Mouse (Mus musculus) hindbrain, embryonic 14.5 days (tissue): ENCODE data around the gene Zfand6. TPM values are rescaled to one million over a fixed set of nuclear protein-coding genes. Genes with fewer than 3 reads are reported as not detected.

Experiments
- ATAC-seq: fragments of 200-750 bp; cut with Nextera tagmentation; 2 replicates; pipeline ENCODE4 v1.8.0; 2017; ENCODE audit warnings: moderate number of reproducible peaks, mild to moderate bottlenecking, moderate TSS enrichment, moderate library complexity; ENCODE audit not compliant: low FRiP score
- DNase-seq: peaks from one replicate; pipeline ENCODE4 v3.0.0-alpha.2; 2015; ENCODE audit warnings: low spot score
- H3K27ac ChIP-seq: fragments of 300-500 bp; sonication (generic); 2 replicates; pipeline ENCODE4 v1.5.1; 2014; ENCODE audit warnings: mild to moderate bottlenecking, moderate library complexity
- H3K27me3 ChIP-seq: fragments of 300-500 bp; sonication (generic); 2 replicates; pipeline ENCODE4 v1.6.1; 2014; ENCODE audit warnings: mild to moderate bottlenecking, low read length, mixed read lengths; ENCODE audit not compliant: control insufficient read depth, insufficient read depth
- H3K36me3 ChIP-seq: fragments of 300-500 bp; sonication (generic); replicated peaks from 2 replicates; pipeline ENCODE4 v1.6.1; 2014; ENCODE audit not compliant: control insufficient read depth, insufficient read depth
- H3K4me1 ChIP-seq: fragments of 300-500 bp; sonication (generic); replicated peaks from 2 replicates; pipeline ENCODE4 v1.6.1; 2014; ENCODE audit warnings: antibody characterized with exemption, low read length, mixed read lengths; ENCODE audit not compliant: control insufficient read depth, insufficient read depth
- H3K4me2 ChIP-seq: fragments of 300-500 bp; sonication (generic); replicated peaks from 2 replicates; pipeline ENCODE4 v1.6.1; 2014; ENCODE audit warnings: mild to moderate bottlenecking, moderate library complexity
- H3K4me3 ChIP-seq: fragments of 300-500 bp; sonication (generic); replicated peaks from 2 replicates; pipeline ENCODE4 v1.5.1; 2014; ENCODE audit warnings: mild to moderate bottlenecking, low read length
- H3K9ac ChIP-seq: fragments of 300-500 bp; sonication (generic); 2 replicates; pipeline ENCODE4 v1.6.1; 2014
- H3K9me3 ChIP-seq: fragments of 300-500 bp; sonication (generic); 2 replicates; pipeline ENCODE4 v1.6.1; 2016; ENCODE audit warnings: low read length; ENCODE audit not compliant: control insufficient read depth
- WGBS: fragments of 180-500 bp; shearing (Covaris S2); extraction: QIAGEN DNeasy Blood & Tissue Kit; methylation state at CpG from one replicate; pipeline ENCODE4 v1.1.7; 2014; 5-methylcytosine and 5-hydroxymethylcytosine counted together
- polyA plus RNA-seq: library from polyadenylated mRNA; unstranded; fragments of >200 nt; fragmentation: Nextera tagmentation; extraction: Ambion mirVana; gene quantifications from 2 replicates; pipeline ENCODE4 v1.2.1, GENCODE M21; 2014

The Zfand6 gene
- polyA plus RNA-seq, 1 experiment from 2014 or later = 217 TPM

DNA sequence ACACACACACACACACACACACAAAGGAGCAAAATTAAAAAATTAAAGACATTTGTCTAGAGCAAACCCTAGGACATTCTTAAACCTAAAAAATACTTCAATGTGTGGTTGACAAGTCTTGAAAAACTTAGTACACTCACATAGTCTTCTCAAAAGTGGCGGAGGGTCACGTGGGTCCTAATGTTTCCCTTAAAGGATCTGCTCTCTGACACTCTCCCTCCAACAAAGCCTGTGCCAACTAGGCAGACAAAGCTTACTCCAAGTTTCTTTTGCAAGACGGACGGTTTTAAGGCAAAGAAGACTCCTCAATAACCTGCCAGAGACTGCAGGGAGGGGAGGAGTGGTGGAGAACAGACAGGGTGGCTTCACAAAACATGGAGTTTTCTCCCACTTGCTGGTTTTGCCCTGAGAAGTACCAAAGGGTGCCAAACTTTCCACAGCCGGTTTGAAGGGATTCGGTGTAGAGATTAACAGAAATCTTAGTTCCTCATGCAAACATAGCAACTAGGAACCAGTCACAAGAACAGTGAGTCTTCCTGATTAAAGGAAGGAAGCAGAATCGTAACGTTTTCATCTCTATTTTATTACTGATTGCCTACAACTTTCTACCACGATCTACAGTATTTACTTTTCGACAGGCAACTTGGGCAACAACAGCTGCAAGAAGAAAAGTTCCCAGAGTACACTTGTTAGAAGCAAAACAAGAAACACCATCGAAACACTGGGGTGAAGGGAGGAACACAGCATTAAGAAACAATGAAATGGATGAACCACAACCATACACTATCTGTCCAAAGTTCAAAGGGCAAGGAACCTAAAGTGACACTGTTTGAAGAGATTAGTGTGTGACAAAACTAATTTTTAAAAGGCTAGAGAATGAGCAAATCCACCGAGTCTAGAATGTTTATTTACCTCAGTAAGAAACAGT lies 1.8 kb downstream of the Zfand6 start:
- no peak for DNase-seq
- Histone ChIP-seq H3K27me3 (no peaks in the 10 kb centered on the region), H3K4me3 (no peak overlapping the region), H3K27ac (no peak overlapping the region), H3K9me3 (no peaks in the 10 kb centered on the region), H3K4me2 (peak overlapping the region; percentile 92; the same call in 1 of the 2 replicates), H3K4me1 (peaks cover 7% of the 10 kb centered on the region), H3K9ac (no peak overlapping the region), H3K36me3 (no peaks in the 10 kb centered on the region)
- no peak for ATAC-seq
- 68% methylated on average over 12 of the region's 12 CpGs for WGBS

DNA sequence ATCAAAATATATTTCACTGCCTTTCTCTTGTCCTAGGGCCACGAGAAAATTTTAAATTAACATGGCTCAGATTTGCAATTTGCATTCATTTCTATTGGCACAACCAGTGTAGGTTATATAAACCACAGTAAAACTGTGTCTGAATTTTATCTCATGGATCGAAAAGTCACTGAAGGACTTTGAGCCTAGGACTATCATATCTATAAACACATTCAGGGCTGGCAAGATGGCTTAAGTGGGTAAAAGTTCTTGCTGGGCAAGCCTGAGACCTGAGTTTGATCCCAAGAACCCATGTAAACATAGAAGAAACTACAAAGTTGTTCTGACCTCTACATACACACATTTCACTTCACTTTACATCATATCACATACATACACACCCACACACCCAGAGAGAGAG lies 3.4 kb downstream of the Zfand6 start:
- Histone ChIP-seq H3K9me3 (no peaks in the 10 kb centered on the region), H3K9ac (no peak overlapping the region), H3K4me1 (peaks cover 7% of the 10 kb centered on the region), H3K4me2 (no peak overlapping the region), H3K27me3 (no peaks in the 10 kb centered on the region), H3K27ac (no peak overlapping the region), H3K36me3 (no peaks in the 10 kb centered on the region), H3K4me3 (no peak overlapping the region)
- WGBS = 91% methylated on average over 2 of the region's 2 CpGs
- DNase-seq (no peak), ATAC-seq (no peak)

DNA sequence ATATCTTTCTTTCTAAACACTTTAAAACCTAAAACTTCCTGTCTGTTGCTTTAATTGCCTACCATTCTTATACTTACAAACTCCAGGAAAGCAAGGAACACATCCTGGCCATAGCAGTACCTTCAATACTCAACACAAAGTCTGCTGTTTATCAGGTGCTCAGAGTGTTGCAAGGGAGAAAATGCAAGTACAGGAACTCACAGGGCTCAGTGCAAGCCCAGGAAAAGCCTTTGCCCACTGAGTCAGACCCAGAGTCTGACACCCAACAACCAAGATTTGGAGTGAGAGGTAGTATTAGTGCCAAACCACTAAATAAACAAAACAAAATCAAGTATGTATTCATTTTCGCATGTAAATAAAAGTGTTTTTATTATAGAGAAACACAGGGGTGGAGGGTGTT lies 5.1 kb downstream of the Zfand6 start:
- DNase-seq (no peak), ATAC-seq (no peak)
- Histone ChIP-seq H3K27me3 (no peaks in the 10 kb centered on the region), H3K36me3 (no peaks in the 10 kb centered on the region), H3K4me2 (no peak overlapping the region), H3K27ac (no peak overlapping the region), H3K9me3 (no peaks in the 10 kb centered on the region), H3K9ac (no peak overlapping the region), H3K4me3 (no peak overlapping the region), H3K4me1 (peaks cover 9% of the 10 kb centered on the region)
- 95% methylated on average over 1 of the region's 1 CpGs for WGBS

GRCm38 (mm10) chr7:84681558-84681957 lies 8.2 kb downstream of the Zfand6 start:
- DNase-seq (no peak), ATAC-seq (no peak)
- Histone ChIP-seq H3K9me3 (no peaks in the 10 kb centered on the region), H3K27me3 (no peaks in the 10 kb centered on the region), H3K27ac (no peak overlapping the region), H3K9ac (no peak overlapping the region), H3K36me3 (no peaks in the 10 kb centered on the region), H3K4me1 (peaks cover 22% of the 10 kb centered on the region; the same call in 1 of the 2 replicates), H3K4me2 (no peak overlapping the region), H3K4me3 (no peak overlapping the region)
- 88% methylated on average over 1 of the region's 1 CpGs for WGBS

GRCm38 (mm10) chr7:84680931-84681330 lies 8.8 kb downstream of the Zfand6 start:
- no peak for DNase-seq
- H3K9ac ChIP-seq = no peak overlapping the region
- no peak overlapping the region for H3K27ac ChIP-seq
- no peak overlapping the region for H3K4me2 ChIP-seq
- peaks cover 24% of the 10 kb centered on the region for H3K4me1 ChIP-seq
- H3K9me3 ChIP-seq = no peaks in the 10 kb centered on the region
- no peak for ATAC-seq
- H3K36me3 ChIP-seq = no peaks in the 10 kb centered on the region
- H3K27me3 ChIP-seq = no peaks in the 10 kb centered on the region
- H3K4me3 ChIP-seq = no peak overlapping the region

GRCm38 (mm10) chr7:84680092-84680491 lies 9.7 kb downstream of the Zfand6 start:
- Histone ChIP-seq H3K27me3 (no peaks in the 10 kb centered on the region), H3K36me3 (no peaks in the 10 kb centered on the region), H3K4me2 (peak overlapping the region; percentile 53), H3K9ac (peak overlapping the region; percentile 35; the same call in 1 of the 2 replicates), H3K27ac (no peak overlapping the region), H3K4me1 (peaks cover 28% of the 10 kb centered on the region), H3K4me3 (peak overlapping the region; percentile 57; the same call in 1 of the 2 replicates), H3K9me3 (no peaks in the 10 kb centered on the region)
- WGBS = 73% methylated on average over 2 of the region's 2 CpGs
- ATAC-seq (no peak), DNase-seq (no peak)

GRCm38 (mm10) chr7:84679264-84679663 lies 10.5 kb downstream of the Zfand6 start:
- Histone ChIP-seq H3K4me3 (peak overlapping the region; percentile 57), H3K27me3 (no peaks in the 10 kb centered on the region), H3K36me3 (no peaks in the 10 kb centered on the region), H3K4me1 (peaks cover 28% of the 10 kb centered on the region), H3K4me2 (peak overlapping the region; percentile 53), H3K9ac (peak overlapping the region; percentile 62), H3K27ac (no peak overlapping the region), H3K9me3 (no peaks in the 10 kb centered on the region)
- 5% methylated on average over 4 of the region's 4 CpGs for WGBS
- ATAC-seq (peak; percentile 99), DNase-seq (peak; percentile 90)

- ATAC-seq (no peak; the same call in 1 of the 2 replicates), DNase-seq (peak; percentile 49)
- H3K9ac ChIP-seq = no peak overlapping the region
- 35% methylated on average over 1 of the region's 1 CpGs for WGBS
- no peaks in the 10 kb centered on the region for H3K36me3 ChIP-seq
- no peak overlapping the region for H3K27ac ChIP-seq
- H3K27me3 ChIP-seq = no peaks in the 10 kb centered on the region
- no peaks in the 10 kb centered on the region for H3K9me3 ChIP-seq
- no peak overlapping the region for H3K4me3 ChIP-seq
- peaks cover 29% of the 10 kb centered on the region for H3K4me1 ChIP-seq
- no peak overlapping the region for H3K4me2 ChIP-seq
Measured at GRCm38 (mm10) chr7:84673103-84673502, 16.7 kb downstream of the Zfand6 start.

DNA sequence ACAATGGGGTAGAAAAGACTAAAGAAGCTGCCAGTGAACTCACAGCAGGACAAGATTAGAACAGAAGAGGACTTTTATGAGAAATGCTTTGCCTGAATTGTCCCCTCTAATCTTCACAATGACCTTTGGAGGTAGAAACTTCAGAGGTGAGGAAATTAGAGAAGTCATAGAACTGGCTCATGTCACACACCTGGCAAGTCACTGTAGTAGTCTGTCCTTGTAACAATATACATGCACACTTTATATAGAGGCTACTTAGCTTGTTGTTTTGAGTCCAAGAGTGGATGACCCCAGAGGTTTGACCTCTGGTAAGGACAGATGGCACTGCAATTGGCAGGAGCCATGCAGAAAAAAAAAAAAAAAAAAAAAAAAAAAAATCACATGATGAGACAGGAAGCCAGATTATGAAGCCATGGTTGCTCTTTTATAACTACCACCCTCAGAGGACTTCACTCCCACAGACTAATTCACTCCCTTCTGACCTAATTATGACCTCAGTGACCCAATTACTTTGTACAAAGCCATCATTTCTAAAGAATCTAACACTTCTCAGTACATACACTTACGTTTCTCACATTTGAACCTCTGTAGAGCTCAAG lies 20.1 kb downstream of the Zfand6 start:
- no peaks in the 10 kb centered on the region for H3K27me3 ChIP-seq
- DNase-seq (no peak), ATAC-seq (no peak)
- H3K27ac ChIP-seq = no peak overlapping the region
- H3K4me3 ChIP-seq = no peak overlapping the region
- no peaks in the 10 kb centered on the region for H3K36me3 ChIP-seq
- no peak overlapping the region for H3K4me2 ChIP-seq
- 0 out of 2 replicates have a peak, but pooled peaks cover 10% of the 10 kb centered on the region for H3K4me1 ChIP-seq
- WGBS = 59% methylated on average over 1 of the region's 1 CpGs
- H3K9me3 ChIP-seq = no peaks in the 10 kb centered on the region
- H3K9ac ChIP-seq = no peak overlapping the region
